Mouse (Mus musculus) heart, embryonic 13.5 days (tissue): ENCODE data around the gene Mob3a. TPM values are rescaled to one million over a fixed set of nuclear protein-coding genes. Genes with fewer than 3 reads are reported as not detected.

Experiments used
- ATAC-seq: fragments of 200-750 bp; cut with Nextera tagmentation; 2 replicates; pipeline ENCODE4 v1.8.0; 2017; ENCODE audit warnings: moderate TSS enrichment; ENCODE audit not compliant: insufficient number of reproducible peaks, low FRiP score, low TSS enrichment; ENCODE audit errors: extremely low read depth
- H3K27ac ChIP-seq: fragments of 300-500 bp; sonication (generic); replicated peaks from 2 replicates; pipeline ENCODE4 v1.5.1; 2015; ENCODE audit warnings: moderate library complexity, mild to moderate bottlenecking, inconsistent platforms
- H3K27me3 ChIP-seq: fragments of 300-500 bp; sonication (generic); replicated peaks from 2 replicates; pipeline ENCODE4 v1.6.1; 2015; ENCODE audit warnings: mild to moderate bottlenecking, inconsistent platforms
- H3K36me3 ChIP-seq: fragments of 300-500 bp; sonication (generic); 2 replicates; pipeline ENCODE4 v1.6.1; 2015; ENCODE audit warnings: mild to moderate bottlenecking, inconsistent platforms
- H3K4me1 ChIP-seq: fragments of 300-500 bp; sonication (generic); 2 replicates; pipeline ENCODE4 v1.6.1; 2015; ENCODE audit warnings: inconsistent platforms
- H3K4me2 ChIP-seq: fragments of 300-500 bp; sonication (generic); 2 replicates; pipeline ENCODE4 v1.6.1; 2015; ENCODE audit warnings: inconsistent platforms, mild to moderate bottlenecking, moderate library complexity
- H3K4me3 ChIP-seq: fragments of 300-500 bp; sonication (generic); 2 replicates; pipeline ENCODE4 v1.5.1; 2015; ENCODE audit warnings: moderate library complexity, mild to moderate bottlenecking, inconsistent platforms
- H3K9ac ChIP-seq: fragments of 300-500 bp; sonication (generic); 2 replicates; pipeline ENCODE4 v1.6.1; 2015; ENCODE audit warnings: inconsistent platforms, mild to moderate bottlenecking, moderate library complexity
- H3K9me3 ChIP-seq: fragments of 300-500 bp; sonication (generic); 2 replicates; pipeline ENCODE4 v1.6.1; 2016; ENCODE audit warnings: inconsistent platforms
- WGBS: fragments of 180-500 bp; shearing (Covaris S2); methylation state at CpG from one replicate; pipeline ENCODE4 v1.1.7; 2015; ENCODE audit warnings: mixed read lengths; 5-methylcytosine and 5-hydroxymethylcytosine counted together
- polyA plus RNA-seq: library from polyadenylated mRNA; unstranded; fragments of >200 nt; fragmentation: Nextera tagmentation; extraction: Ambion mirVana; gene quantifications from 2 replicates; pipeline ENCODE4 v1.2.1, GENCODE M21; 2015

Gene Mob3a
- polyA plus RNA-seq, 1 experiment from 2014 or later: 26.0 TPM

GRCm38 (mm10) chr10:80698605-80699004 lies 3.2 kb downstream of the Mob3a start:
- ATAC-seq: no peak
- Histone ChIP-seq H3K27me3 (no peaks in the 10 kb centered on the region), H3K9me3 (no peaks in the 10 kb centered on the region), H3K36me3 (peaks cover 27% of the 10 kb centered on the region), H3K4me3 (no peak overlapping the region), H3K4me2 (peak overlapping the region; percentile 24; the same call in 1 of the 2 replicates), H3K4me1 (peaks cover 77% of the 10 kb centered on the region), H3K27ac (no peak overlapping the region), H3K9ac (0 out of 2 replicates have a peak overlapping the region, but pooled peaks have one; percentile 24)
- WGBS: 87% methylated on average over 9 of the region's 9 CpGs

- peaks cover 70% of the 10 kb centered on the region for H3K4me1 ChIP-seq
- 0 out of 2 replicates have a peak overlapping the region, but pooled peaks have one; percentile 24 for H3K9ac ChIP-seq
- ATAC-seq: no peak
- H3K27ac ChIP-seq: no peak overlapping the region
- no peaks in the 10 kb centered on the region for H3K27me3 ChIP-seq
- H3K36me3 ChIP-seq: peaks cover 35% of the 10 kb centered on the region
- peak overlapping the region; percentile 24 for H3K4me2 ChIP-seq
- 49% methylated on average over 9 of the region's 9 CpGs for WGBS
- H3K4me3 ChIP-seq: no peak overlapping the region
- H3K9me3 ChIP-seq: no peaks in the 10 kb centered on the region
These were observed 4.0 kb downstream of the Mob3a start for GRCm38 (mm10) chr10:80697812-80698211.

- Histone ChIP-seq H3K27ac (no peak overlapping the region), H3K36me3 (peaks cover 39% of the 10 kb centered on the region), H3K9ac (no peak overlapping the region), H3K4me2 (peak overlapping the region; percentile 24), H3K4me1 (peaks cover 69% of the 10 kb centered on the region), H3K9me3 (no peaks in the 10 kb centered on the region), H3K27me3 (no peaks in the 10 kb centered on the region), H3K4me3 (no peak overlapping the region)
- no peak for ATAC-seq
- WGBS: 90% methylated on average over 8 of the region's 8 CpGs
These were observed 4.4 kb downstream of the Mob3a start for GRCm38 (mm10) chr10:80697393-80697787.

GRCm38 (mm10) chr10:80696502-80697392 lies 5.0 kb downstream of the Mob3a start:
- Histone ChIP-seq H3K27ac (peak overlapping the region; percentile 20), H3K4me2 (no peak overlapping the region), H3K4me1 (peaks cover 71% of the 10 kb centered on the region)

GRCm38 (mm10) chr10:80695801-80696501 lies 5.8 kb downstream of the Mob3a start:
- no peak overlapping the region for H3K4me2 ChIP-seq
- peak overlapping the region; percentile 20 for H3K27ac ChIP-seq
- WGBS: 72% methylated on average over 10 of the region's 10 CpGs
- H3K27me3 ChIP-seq: no peaks in the 10 kb centered on the region
- H3K4me3 ChIP-seq: no peak overlapping the region
- no peak for ATAC-seq
- H3K9ac ChIP-seq: peak overlapping the region; percentile 39
- H3K9me3 ChIP-seq: no peaks in the 10 kb centered on the region
- H3K36me3 ChIP-seq: peaks cover 49% of the 10 kb centered on the region
- peaks cover 67% of the 10 kb centered on the region for H3K4me1 ChIP-seq

More at GRCm38 (mm10) chr10:80696502-80697392, 5.0 kb downstream of the Mob3a start:
- Histone ChIP-seq H3K27me3 (no peaks in the 10 kb centered on the region), H3K9ac (peak overlapping the region; percentile 39), H3K36me3 (peaks cover 41% of the 10 kb centered on the region), H3K9me3 (no peaks in the 10 kb centered on the region), H3K4me3 (no peak overlapping the region)
- 52% methylated on average over 12 of the region's 12 CpGs for WGBS
- no peak for ATAC-seq

GRCm38 (mm10) chr10:80695186-80695585 lies 6.6 kb downstream of the Mob3a start:
- Histone ChIP-seq H3K4me1 (peaks cover 59% of the 10 kb centered on the region), H3K9me3 (no peaks in the 10 kb centered on the region), H3K4me2 (no peak overlapping the region), H3K36me3 (peaks cover 56% of the 10 kb centered on the region), H3K27ac (0 out of 2 replicates have a peak overlapping the region, but pooled peaks have one; percentile 10), H3K9ac (no peak overlapping the region), H3K27me3 (no peaks in the 10 kb centered on the region), H3K4me3 (no peak overlapping the region)
- no peak for ATAC-seq
- WGBS: 65% methylated on average over 2 of the region's 2 CpGs

GRCm38 (mm10) chr10:80694159-80694938 lies 7.4 kb downstream of the Mob3a start:
- H3K9me3 ChIP-seq: no peaks in the 10 kb centered on the region
- H3K4me2 ChIP-seq: no peak overlapping the region
- 87% methylated on average over 13 of the region's 13 CpGs for whole genome bisulfite sequencing
- ATAC-seq: no peak
- H3K27ac ChIP-seq: 0 out of 2 replicates have a peak overlapping the region, but pooled peaks have one; percentile 2
- H3K4me3 ChIP-seq: no peak overlapping the region
- H3K9ac ChIP-seq: 0 out of 2 replicates have a peak overlapping the region, but pooled peaks have one; percentile 8
- peaks cover 52% of the 10 kb centered on the region for H3K4me1 ChIP-seq
- no peaks in the 10 kb centered on the region for H3K27me3 ChIP-seq
- peaks cover 64% of the 10 kb centered on the region for H3K36me3 ChIP-seq

- Histone ChIP-seq H3K27me3 (no peaks in the 10 kb centered on the region), H3K4me2 (no peak overlapping the region), H3K27ac (no peak overlapping the region), H3K4me1 (peaks cover 45% of the 10 kb centered on the region), H3K36me3 (peaks cover 66% of the 10 kb centered on the region), H3K9me3 (no peaks in the 10 kb centered on the region), H3K4me3 (no peak overlapping the region), H3K9ac (peak overlapping the region; percentile 19)
- no peak for ATAC-seq
- 86% methylated on average over 12 of the region's 12 CpGs for WGBS
These were observed 8.3 kb downstream of the Mob3a start for GRCm38 (mm10) chr10:80693401-80694045.

- Histone ChIP-seq H3K27ac (peak overlapping the region; percentile 15; the same call in 1 of the 2 replicates), H3K9ac (peak overlapping the region; percentile 33; the same call in 1 of the 2 replicates), H3K36me3 (peaks cover 68% of the 10 kb centered on the region), H3K4me1 (peaks cover 35% of the 10 kb centered on the region), H3K4me2 (no peak overlapping the region), H3K9me3 (no peaks in the 10 kb centered on the region), H3K27me3 (no peaks in the 10 kb centered on the region), H3K4me3 (no peak overlapping the region)
- ATAC-seq: no peak
- WGBS: 76% methylated on average over 14 of the region's 14 CpGs
These were observed 9.3 kb downstream of the Mob3a start for GRCm38 (mm10) chr10:80692249-80693165.

GRCm38 (mm10) chr10:80687850-80688249 lies 13.9 kb downstream of the Mob3a start:
- peaks cover 10% of the 10 kb centered on the region for H3K4me1 ChIP-seq
- H3K4me3 ChIP-seq: no peak overlapping the region
- WGBS: 51% methylated on average over 5 of the region's 5 CpGs
- no peak overlapping the region for H3K4me2 ChIP-seq
- no peak overlapping the region for H3K27ac ChIP-seq
- H3K27me3 ChIP-seq: no peaks in the 10 kb centered on the region
- H3K9ac ChIP-seq: no peak overlapping the region
- H3K36me3 ChIP-seq: peaks cover 87% of the 10 kb centered on the region
- no peak for ATAC-seq
- H3K9me3 ChIP-seq: no peaks in the 10 kb centered on the region
